Mouse (Mus musculus): Measurements from ENCODE around the gene Rfx7.

The Rfx7 gene

DNA sequence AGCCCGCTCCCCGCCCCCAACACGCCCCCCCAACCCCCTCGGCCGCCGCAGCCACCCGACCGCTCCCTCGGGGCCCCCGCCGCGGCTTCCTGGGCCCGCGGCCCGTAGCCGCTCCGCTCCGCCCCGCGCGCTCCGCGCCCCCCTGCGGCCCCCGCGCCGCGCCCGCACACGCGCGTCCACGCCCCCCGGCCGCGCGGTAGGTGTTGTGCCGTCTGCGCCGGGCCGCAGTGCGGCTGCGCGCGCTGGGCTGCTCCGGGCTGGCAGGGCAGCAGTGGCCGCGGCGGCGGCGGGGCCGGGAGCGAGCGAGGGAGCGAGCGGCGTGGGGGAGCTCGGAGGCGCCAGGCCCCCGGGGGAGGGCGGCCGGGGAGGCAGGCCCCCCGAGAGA, at the start of gene Rfx7:
Gene Rfx7 (plus strand): TSS at position 245 of the 385 bp plus-strand sequence.
- DNase-seq (ENCODE audit: low spot score in 2 of 2), result peak; percentile 64 to 76

DNA sequence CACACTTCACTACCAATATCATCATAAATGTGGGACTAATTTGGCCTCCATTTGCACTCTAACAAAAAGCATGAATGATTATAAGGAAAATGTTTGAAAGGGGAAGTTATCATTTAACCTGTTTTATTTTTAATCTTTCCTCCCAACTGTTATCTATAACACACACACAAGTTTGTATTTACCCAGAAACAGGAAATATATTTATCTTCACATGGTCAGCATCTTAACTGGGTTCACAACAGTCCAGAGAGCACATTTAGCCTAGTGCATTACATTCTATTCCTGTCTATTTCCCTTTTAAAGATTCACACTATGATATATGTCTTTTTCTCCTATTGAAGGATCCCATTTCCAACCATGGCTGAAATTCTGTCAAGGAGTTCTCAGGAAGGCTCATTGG, 43.5 kb upstream of the Rfx7 start:
- DNase-seq (ENCODE audit: low spot score in 2 of 2), result no peak

DNA sequence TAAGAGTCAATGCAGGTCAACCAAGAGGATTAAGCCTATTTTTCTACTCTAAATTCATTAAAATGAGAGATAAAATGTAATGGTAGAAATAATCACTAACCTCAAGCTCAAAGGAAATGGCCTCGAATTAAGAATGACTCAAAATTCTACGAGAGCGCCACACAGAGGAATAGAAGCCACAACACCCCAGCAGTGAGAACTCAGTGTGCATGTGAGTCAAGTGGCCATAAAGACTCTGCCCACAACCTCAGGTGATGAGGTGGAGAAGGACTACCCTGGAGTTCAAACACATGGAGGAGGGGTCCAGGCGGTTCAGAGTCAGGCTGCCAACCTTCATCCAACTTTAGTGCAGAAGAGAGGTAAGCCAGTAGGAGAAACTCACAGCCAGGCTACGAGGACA, 42.9 kb upstream of the Rfx7 start:
- DNase-seq (ENCODE audit: low spot score in 2 of 2), result no peak

DNA sequence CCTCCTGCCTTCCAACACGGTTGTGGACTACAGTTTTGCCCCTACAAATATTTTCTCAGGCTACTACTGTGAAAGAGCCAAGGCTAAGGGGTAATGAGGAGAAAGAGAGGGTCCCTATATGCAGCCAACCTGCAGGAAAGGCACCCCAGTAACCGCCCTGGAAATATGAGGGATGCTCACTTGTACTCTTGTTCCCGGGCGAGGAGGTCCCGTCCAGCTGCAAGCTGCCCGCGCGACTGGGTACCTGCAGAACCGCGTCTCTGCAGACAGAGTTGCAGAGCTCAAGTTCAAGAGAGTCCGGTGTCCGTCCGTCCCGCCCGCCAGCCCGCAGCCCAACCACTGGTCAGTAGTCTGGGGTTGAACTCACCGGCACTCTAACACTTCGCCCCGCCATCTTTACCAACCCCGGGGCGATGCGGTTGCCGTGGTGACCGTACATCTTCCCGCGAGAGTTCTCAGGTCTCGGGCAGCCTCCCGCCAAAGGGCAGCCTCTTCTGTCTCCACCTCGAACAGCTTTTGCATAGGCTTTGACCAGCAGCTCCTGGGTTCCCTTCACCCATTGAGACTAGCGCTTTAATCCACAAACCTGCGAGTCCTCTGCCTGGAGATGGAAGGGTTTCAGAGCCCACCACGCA, 40.4 kb upstream of the Rfx7 start:
- DNase-seq (ENCODE audit: low spot score in 2 of 2), result peak; percentile 84 to 92

DNA sequence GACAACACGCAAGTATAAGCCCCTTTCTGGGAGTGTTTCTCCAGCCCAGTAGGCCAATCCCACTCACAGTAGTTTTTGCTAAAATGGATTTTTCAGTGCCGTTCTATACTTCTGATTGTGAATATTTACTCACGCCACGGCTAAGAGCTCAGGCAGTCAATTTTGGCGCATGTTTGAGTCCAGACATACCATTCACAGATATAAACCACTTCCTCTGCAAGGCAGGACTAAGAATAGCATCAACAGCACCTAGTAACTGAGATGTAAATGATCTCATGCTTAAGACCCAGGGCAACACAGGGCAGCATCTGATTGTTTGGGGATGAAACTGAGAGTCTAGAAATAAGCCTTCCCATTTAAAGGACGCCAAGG, 39.9 kb upstream of the Rfx7 start, which contains the start of gene Tex9:
Gene Tex9 (minus strand): TSS at position 19 of the 372 bp plus-strand sequence.
- DNase-seq (ENCODE audit: low spot score in 2 of 2), result no peak

DNA sequence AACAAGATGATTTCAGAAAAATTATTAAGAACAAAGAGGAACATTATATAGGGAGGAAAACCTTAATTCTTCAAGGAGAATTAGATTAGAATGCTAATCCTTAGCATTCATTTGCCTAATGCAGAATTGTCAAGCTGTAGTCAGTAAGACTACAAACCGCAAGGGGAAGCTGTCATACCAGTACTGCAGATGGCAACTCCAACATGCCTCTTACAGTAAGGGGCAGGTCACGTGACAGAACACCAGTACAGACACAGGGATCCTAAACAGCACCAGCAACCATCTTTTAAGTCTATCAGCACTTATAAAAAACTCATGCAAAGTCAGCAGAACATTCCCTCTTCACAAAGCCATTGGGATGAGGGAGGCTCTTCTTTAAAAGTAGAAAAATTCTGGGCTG, 38.6 kb upstream of the Rfx7 start:
- DNase-seq (ENCODE audit: low spot score in 2 of 2), result no peak

DNA sequence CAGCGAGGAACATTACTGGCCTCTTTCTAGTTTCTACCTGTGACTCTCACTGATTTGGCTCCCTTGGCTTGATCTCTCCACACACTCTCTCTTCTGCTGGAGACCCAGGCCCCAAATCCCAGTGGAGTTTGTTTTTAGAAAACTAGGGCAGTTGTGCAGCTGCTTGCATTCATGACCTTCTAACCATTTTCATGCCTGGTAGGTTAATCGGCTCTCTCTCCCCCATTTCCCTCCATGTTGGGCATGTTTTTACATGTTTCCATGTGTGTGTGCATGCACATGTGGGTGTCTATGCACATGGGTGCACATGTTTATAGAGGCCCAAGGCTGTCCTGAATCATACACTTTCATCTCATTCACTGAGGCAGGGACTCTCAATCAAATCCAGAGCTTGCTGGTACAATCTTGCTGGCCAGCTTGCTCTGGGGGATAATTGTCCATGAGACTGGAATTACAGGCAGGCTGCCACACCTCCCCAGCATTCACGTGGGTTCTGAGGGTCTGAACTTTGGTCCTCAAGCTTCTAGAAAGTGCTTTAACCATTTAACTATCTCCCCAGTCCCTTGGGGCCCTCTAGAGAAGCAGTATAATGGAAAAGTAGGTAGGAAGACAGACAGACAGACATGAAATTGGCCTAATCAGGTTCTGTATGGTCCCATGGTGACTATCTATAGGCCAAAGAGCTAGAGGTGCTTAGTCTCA, 37.9 kb upstream of the Rfx7 start:
- no peak for DNase-seq (ENCODE audit: low spot score in 2 of 2)

DNA sequence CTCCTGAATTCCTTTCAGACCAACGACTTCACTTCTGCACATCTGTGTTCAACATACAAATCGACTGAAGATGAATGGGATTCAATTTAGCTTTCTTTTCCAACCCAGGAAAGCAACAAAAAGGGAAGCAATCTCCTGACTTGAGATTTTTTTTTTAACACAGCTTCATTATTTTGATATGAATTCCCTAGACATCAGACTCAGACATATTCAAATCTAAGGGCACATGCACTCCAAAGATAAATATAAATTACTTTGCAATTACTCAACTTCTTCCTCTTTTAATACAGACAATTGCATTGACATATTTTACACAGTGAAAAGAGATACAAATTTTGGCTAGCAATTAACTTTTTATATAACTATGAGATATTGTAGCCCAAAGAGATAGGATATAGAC, 35.3 kb upstream of the Rfx7 start:
- DNase-seq (ENCODE audit: low spot score in 2 of 2), result no peak

DNA sequence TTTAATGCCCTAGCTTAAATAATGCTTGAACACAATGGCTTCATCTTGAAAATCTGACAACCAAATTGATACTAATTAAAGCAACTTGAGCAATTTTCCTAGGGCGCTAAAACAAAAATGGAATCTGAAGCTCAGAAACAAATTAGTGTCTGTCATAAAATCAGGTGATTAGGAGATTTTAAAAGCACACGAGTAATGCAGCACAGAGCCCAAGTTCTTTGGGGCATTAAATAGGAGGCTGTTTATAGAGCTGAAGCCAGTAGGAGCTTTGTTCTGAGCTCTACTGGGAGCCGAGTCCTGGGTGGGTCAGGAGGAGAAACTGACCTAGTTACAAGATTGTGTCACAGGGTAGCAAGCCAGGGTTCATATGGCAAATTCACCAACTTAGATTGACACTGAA, 34.9 kb upstream of the Rfx7 start:
- DNase-seq (ENCODE audit: low spot score in 2 of 2), result no peak

DNA sequence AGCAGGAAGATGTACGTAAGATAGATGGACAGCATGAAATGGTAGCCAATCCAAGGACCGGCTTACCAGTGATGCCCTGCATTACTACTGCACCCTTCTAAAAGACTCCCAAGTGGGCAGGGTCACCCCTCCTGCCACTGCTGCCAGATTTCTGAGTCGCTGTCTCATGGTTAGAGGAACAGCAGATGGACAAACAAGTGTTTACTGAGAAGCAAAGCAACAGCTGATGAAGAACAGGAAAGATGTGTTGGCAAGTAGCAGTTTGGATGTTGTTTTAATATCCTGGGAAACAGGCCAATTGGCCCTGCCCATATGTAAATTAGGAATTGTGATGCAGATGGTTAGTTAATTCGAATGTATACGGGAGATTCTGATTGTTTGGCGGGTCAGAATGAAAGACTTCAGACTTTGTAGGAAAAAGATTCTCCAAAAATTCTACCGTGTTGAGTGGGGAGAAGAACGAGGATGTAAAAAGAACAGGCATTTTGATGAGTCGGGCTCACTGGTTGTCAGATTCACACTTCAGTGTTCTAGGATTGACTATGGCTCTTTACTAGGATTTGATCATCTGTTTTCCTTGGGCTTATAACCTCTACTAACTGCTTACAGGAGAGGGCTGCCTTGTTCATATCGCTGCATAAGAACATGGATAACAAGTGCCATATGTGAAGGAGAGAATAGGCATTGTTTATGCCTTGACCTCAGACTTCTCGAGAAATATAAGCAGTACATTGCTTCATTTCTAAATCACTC, 19.6 kb upstream of the Rfx7 start:
- no peak for DNase-seq (ENCODE audit: low spot score in 2 of 2)

DNA sequence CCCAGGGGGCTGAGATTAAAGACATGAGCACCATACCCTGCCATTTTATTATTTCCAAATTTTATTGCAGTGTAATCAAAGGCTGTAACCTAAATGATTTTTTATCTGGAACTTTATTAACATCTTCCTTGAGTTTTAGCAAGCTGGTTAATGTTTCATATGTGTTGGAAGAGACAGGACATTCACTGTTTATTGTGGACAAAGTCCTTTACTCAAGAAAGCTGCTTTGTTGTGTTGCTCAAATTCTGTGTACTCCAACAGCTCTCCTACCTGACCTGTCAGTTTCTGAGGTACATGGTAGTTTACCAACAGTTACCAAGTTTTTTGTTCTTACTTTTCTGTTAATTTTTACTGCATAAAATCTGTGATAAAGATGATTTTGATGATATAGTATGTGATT, 16.7 kb upstream of the Rfx7 start:
- DNase-seq (ENCODE audit: low spot score in 2 of 2), result no peak

DNA sequence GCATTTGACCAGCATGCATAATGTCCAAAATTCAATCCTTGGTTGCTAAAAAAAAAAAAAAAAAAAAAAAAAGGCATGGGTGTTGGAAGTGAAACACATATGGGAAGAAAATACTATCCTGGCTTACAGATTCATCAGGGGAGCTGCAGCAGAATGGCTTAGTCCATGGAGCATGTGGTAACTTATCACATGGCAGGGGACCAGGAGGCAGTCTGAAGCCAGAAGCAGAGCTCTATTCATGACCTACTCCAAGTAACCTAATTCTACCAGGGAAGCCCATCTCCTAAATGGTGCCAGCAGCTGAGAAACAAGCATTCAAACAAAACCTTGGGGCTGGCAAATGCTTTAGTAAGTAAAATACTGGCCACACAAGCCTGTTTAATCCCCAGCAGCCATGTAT, 12.8 kb upstream of the Rfx7 start:
- DNase-seq (ENCODE audit: low spot score in 2 of 2), result no peak

DNA sequence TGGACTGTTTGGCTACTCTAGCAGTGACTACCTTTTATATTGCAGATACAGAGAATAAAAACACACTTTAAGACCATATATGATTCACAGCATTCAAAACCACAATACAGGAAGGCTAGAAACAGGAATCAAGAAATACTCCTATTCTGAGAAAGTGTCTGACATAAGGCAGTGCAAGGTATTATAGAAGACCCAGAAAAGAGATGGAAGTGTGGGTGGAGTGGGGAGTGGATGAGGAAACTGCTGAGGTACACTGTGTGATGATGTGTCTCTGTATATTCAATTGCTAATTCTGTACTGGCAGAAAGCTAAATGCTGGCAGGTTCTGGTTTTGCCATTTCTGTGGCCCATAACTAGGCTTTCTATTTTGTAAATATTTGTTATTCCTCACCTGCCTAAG, 11.2 kb upstream of the Rfx7 start:
- DNase-seq (ENCODE audit: low spot score in 2 of 2), result no peak

DNA sequence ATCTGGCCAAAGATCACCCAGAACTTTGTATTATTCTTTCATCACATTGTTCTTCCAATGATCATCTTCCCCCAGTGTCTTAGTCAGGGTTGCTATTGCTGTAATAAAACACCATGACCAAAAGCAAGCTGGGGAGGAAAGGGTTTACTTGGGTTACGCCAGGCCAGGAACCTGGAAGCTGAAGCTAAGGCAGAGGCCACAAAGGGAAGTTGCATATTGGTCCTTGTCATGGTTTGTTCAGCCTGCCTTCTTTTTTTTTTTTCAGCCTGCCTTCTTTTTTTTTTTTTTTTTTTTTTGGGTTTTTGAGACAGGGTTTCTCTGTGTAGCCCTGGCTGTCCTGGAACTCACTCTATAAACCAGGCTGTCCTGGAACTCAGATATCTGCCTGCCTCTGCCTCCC, 5.9 kb upstream of the Rfx7 start:
- DNase-seq (ENCODE audit: low spot score in 2 of 2), result no peak

DNA sequence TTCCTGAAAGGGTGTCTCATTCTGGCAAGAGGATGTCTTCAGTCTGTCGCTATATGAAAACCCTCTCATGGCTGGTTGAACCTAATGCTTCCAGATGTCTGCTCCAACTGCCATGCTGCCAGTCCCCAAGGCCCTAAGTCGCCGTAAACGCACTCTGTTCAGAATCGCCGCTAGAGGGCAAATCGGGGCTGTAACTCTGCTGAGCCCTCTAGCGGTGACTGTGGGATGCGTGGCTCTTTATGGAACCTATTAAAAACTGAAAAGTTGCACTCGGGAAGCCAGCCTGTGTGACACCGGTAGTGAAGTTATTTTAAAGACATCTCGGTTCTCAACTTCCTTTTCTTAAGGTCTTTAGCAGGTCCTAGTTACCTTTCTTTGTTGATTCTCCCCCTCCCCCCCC, 1.8 kb upstream of the Rfx7 start:
- peak; percentile 76 to 82 for DNase-seq (ENCODE audit: low spot score in 2 of 2)

DNA sequence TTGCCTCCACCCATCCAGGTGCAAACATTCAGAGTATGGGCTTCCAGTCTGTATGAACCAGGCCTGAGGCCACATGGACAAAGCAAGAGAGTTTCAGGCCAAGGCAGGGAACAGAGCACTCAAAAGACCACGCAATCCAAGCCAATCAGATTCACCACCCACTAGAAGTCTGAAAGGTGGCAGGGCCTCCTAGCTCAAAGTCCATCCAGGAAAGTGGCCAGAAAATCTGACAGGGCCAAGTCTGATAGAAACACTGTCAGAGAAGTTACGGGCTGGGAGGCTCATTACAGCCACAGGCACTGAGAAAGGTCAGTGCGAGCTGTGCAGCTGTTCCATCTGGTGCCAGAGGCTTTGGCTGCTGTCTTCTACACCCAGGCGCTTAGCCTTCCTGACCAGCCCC, 1.2 kb upstream of the Rfx7 start:
- no peak for DNase-seq (ENCODE audit: low spot score in 2 of 2)

DNA sequence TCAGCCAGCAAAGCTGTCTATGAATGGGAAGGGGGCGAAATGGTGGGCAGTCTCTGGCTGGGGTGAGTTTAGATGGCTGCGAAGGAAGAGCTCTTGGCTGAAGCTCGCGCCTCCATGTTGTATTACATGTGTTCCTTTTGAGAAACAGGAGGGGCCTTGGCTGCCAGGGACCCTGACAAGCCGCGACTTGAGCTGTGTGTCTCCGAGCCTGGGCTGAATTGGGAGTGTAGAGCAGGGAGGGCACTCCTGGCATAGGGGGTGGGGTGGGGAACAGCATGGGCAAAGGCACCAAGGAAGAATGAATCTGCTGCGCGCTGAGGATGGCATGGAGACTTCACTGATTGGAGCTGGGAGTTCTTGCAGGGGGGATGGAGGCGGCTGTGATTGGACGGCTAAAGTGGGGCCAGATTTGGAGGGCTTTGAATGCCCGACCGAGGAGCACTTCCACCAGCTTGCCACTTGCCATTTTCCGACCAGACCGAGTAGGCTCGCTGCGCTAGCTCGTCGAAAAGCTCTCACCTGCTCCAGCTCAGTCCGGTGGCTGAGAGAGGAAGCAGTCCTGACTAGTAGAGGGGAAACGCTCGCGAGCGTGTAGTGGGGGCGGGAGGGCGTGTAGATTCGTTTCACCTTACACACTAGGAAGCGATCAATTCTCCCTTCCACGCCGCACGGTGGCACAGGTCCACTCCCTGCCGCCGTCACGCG, 597 bp upstream of the Rfx7 start:
- peak; percentile 74 to 78 for DNase-seq (ENCODE audit: low spot score in 2 of 2)

DNA sequence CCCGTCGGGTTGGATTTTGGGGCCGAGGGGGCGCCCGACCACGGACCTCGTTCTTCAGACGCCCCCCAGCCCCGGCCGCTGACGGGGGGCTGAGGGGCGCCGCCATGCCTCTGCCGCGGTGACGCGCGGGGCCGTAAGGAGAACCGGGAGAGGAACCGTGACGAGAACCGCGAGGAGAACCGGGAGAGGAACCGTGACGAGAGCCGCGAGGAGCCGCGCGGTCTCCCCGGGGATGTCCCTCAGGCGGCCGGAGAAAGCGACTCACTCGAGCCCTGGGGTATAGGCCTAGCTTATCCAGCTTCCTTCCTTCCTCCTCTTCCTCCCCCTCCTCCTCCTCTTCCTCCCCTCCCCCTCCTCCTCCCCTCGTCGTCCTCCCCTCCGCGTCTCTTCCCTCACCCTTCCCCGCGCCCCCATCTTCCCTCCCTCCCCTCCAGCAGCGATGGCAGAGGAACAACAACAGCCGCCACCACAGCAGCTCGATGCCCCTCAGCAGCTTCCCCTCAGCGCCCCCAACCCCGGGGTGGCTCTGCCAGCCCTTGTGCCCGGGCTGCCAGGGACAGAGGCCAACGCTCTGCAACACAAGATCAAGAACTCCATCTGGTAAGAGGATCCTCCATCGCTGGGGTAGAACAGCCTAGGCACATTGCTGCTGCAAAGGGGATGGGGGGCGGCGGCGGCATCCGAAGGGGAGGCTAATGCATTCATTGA, 495 bp downstream of the Rfx7 start:
- DNase-seq (ENCODE audit: low spot score in 2 of 2), result peak in 1 of 2 experiments; percentile 31

DNA sequence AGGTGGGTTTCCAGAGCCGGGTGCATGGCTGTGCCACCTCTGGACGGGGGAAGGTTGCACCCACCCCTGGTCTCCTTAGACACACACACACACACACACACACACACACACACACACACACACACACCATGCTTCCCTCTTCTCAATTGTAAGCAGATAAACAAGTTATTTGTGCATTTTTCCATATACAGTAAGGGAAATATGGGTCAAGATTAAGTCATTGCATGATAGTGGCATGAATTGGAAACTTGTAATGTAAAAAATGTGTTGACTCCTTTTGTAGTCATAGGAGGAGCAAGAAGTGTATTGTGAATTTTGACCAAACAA, 1.0 kb downstream of the Rfx7 start:
- no peak for DNase-seq (ENCODE audit: low spot score in 2 of 2)

DNA sequence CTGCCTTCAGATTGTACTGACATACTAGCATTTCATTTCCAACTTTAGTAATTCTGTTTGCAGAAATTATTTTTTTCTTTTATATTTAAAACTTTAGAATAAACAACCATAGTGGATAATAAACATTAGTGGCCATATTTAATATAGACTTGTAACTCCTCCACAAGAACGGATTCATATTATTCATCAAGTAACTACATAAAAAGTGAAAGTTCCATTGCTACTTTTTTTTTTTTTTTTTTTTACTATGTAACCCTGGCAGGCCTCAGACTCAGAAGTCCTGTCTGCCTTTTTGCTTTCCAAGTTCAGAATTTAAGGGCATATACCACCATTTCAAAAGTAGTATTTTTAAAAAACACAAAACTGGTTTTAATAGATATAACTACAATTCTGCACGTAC, 2.9 kb downstream of the Rfx7 start:
- no peak for DNase-seq (ENCODE audit: low spot score in 2 of 2)

DNA sequence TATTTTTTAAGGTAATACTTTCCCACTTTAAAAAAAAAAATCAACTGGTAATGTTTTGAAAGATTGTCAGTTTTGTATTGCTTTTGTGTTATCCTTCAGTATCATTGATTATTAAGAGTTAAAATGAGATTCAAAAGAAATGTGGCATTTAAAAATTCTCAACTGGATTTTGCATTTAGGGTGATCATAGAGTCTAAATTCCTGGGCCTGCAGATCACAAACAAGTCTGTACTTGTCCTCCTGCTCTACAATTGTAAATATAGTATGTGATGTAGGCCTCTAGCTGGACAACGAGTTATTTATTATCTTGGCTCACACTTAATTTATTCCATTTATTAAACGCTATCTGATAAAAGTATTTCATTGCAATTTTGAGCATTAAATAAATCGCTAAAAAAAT, 3.4 kb downstream of the Rfx7 start:
- DNase-seq (ENCODE audit: low spot score in 2 of 2), result no peak

DNA sequence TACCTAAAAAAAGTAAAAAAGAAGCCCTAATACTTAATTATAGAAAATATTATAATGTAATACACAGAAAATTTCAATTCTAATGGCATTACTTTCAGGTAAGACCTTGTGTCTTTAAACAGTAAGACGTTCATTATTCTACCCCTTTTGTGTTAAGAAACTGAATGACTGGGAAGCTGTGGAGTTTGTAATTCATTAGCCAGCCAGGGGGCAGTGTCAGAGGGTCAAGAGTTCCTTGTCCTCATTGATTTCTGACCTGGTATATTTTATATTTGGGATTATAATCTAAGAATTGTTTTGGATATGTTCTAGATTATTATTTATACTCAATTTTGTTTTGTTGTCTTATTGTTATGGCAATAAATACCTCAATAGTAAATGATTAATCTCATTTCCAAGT, 5.0 kb downstream of the Rfx7 start:
- no peak for DNase-seq (ENCODE audit: low spot score in 2 of 2)

All from urinary bladder, postnatal 4 days (tissue).